Mouse (Mus musculus) mature B cell (primary cell): ENCODE data around the gene Clta.

Experiments
- in situ Hi-C: fragments of 300-500 bp; cut with MboI; formaldehyde crosslinking; loops from 2 replicates; pipeline ENCODE4 v1.14.3; 2019

Clta gene

DNA sequence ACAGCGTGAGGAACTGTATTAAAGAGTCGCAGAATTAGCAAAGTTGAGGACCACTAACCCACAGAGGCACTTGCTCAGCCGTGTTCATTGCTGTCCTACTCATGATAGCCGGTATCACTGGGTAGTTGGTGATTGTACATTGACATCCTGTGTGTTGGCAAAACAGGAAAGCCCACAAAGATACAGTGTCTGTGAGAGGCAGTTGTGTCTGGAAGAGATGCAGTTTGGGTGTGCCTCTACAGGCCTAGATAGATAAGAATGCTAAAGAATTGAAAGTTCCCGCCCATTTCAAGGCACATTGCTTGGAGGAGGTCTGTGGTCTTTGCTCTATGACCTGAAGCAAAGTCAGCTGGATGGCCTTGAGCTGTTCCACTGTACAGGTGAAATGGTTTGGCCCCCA is at the start of gene Clta:
TSS of gene Clta (plus strand) at position 327 of the 400 bp plus-strand sequence.
- in situ Hi-C loops, result no loop called here

DNA sequence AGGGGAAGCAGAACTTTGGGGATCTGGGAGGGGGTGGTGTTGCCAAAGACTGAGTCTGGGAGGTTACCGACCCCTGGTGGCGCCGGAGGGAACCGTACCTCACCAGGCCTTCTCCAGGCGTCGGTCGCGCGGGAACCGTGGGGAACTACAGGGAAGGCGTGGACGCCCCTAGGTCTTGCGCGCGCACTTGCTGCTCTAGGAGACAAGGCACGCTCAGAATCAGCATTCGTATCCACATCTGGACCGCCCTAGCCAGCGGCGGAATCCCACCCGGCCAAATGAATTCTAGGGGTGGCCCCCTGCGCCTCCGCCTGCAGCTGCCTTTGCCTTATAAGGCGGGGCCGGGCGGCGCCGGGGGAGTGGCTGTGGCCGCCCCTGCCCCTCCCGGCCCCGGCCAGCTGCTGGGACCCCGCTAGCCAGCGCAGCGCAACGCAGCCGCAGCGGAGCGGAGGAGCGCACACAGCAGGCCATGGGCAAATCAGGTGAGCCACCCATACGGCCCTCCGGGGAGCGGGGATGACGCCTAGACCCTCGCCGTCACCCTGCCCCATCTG is 46.9 kb upstream of the Clta start, which contains the start of gene Glipr2:
TSS of gene Glipr2 (plus strand) at position 110 of the 554 bp plus-strand sequence.
- in situ Hi-C loops, result no loop called here

DNA sequence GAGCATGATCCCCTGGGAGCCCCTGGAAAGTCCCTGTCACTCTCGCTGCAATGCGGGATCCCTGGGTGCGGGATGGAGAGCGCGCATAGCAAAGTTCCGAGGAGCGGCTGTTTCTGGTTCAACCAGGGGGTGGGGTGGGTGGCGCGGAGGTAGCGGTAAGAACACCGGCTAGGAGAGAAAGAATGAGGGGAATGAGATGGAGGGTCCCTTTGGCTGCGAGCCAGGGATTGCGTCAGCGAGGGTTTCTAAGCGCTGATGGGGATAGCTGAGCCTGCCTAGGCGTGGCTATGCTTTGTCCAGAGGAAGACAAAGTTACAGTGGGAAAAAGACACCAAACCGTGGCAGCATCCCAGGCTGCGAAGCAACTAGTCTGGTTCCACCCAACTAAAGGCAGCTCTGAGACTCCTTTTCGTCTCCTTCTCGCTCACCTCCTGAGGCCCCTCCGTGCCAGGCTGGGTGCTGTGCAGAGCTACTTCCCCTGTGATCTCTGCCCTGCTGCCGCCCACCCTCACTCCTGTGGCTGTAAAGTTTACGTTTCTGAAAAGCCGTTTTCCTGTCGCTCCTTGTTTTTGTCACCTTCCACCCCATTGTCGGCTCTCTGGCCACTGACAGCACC is 46.3 kb upstream of the Clta start:
- in situ Hi-C loops, result no loop called here

DNA sequence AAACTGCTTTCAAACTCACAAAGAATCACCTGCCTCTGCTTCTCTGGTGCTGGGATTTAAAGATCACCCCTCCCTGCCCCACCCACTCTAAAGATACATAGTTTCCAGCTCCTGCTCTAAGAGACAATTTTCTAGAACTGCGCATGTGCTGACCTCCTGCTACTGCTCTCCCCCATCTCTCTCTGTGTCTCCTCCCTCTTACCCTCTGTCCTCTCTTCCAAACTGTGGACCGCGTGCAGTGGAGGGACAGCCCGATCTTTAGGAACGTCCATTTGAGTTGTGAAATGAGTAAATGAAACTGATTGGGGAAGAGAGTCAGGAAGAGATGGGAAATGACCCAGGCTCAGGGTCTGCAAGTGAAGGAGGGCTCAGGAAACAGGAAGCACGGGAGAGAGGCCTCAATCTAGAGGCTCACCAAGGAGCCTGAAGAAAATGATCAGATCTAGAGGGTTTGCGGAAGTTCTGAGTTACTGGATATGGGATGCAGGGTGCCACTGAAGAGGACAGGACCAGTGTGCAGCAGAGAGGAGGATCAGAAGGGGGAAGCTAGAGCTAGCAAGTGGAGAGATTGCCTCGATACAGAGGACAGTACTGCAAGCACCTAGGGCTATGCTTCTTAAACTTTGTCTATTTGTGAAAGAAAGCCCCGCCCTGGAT is 44.6 kb upstream of the Clta start:
- in situ Hi-C loops, result no loop called here

DNA sequence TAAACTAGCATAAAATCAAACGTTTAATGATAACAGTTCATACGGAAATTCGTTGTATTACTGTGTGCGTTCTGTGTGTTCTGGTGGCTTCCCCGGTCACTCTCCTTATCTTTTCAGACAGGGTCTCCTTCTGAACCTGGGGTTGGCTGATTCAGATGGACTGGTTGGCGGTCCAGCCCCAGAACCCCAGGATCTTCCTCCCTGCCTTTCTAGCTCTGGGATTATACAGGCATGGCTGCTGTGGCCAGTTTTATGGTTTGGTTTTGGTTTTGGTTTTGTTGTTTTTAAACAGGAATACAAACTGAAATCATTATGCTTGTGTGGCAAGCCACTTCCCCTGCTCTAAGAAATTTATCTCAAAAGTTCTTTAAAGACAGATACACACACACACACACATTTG is 44.0 kb upstream of the Clta start:
- in situ Hi-C loops, result no loop called here

DNA sequence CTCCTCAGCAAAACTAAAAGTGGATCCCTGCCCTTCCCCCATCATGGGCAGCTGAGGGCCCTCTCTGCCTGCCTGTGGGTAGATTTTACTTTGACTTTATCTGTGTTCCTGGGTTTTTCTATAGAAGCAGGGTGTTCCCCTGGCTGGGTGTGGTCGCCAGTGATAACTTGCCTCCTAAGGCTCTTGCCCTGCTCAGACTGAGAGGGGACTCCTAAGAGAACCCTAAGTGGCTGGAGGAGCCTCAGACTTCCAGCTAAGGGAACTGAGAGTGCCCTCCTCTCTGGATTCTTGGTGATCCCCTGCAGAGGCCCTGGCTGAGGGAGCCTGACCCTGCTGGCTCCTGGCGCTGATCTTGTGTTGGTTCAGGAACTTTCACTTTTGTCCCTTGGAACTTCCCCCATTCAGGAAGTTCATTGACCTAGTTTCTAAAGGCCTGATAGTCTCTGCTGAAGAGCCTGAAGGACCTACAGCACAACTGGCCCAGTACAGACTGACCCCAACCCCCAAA is 39.9 kb upstream of the Clta start:
- in situ Hi-C loops, result no loop called here

DNA sequence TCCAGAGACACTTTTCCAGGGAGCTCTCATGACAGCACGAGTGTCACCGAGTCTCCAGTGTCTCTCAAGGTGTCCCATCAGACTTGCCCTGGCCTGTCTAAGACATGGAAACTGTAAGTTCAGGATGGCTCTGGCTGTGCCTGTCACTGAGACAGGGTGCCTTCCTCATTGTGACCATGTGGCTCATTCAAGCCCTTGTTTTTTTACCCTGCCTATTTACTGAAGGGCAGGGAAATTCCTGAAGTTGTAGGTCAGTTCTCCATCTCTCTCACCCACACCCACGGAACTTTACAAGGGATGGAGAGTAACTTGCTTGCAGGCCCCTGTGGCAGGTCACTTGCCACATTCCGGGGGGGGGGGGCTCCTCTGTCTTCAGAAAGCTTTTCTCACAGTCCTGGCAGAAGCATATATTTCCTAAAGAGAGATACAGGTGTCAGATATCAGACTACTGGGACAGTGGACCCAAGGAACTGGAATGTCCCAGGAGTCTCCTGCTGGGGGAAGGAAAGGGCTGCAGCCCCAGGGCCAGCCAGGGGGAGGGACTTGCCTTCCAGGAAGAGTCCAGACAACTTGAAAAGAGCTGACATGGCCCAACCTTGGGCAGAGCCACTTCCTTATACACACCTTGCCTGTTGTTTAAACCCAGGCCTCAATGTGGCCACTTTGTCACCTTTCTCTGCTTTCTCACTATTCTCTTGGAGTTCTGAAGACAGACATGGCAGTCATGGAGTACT is 39.1 kb upstream of the Clta start:
- in situ Hi-C loops, result no loop called here

DNA sequence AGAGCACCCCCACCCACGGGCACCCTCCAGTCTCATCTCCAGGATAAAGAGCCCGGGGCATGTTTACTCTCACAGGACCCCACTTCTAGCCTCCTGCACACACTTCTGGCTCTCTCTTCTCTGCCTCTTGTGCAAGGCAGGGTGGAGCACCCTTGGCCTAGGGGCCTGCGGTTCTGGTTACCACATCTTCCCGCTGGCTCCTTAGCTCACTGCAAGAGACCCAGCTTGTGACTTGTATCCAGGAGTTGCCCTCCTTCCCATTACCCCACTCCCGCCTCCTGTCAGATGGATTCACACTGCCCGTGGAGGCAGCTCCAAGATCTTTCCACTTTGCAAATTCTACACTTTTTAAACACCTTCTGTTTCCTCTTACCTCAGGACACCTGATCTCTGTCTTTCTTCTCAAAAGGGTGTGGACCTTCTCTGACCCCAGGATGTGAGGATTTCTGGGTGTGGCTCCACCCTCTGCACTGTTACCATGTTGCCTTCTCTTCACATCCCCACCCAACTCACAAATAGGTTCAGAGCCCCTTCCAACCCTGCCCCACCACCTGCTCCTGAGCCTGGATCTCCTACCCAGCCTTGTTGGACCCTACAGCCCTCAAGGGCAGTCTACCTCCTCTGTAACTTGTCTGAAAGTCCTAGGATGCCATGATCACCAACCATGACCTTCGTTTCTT is 38.3 kb upstream of the Clta start:
- in situ Hi-C loops, result no loop called here

DNA sequence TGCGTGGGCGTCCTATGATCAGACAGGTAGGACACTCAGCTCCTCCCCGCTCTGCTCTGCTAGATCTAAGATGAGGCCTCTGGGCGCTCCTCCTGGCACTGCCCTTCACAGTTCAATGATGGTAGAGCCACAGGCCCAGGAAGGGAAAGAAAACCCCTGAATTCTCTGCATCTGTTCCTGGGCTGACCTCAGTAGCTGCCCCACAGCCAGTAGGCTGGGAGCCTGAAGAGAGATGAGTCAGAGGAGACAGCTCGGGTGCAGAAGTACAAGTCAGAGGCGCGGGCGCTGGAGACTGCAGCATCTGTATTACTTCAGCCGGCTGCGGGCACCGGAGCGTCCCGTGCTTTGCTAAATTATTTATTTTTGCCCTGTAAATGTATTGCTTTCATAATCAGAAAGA is 35.6 kb upstream of the Clta start:
- in situ Hi-C loops, result no loop called here

DNA sequence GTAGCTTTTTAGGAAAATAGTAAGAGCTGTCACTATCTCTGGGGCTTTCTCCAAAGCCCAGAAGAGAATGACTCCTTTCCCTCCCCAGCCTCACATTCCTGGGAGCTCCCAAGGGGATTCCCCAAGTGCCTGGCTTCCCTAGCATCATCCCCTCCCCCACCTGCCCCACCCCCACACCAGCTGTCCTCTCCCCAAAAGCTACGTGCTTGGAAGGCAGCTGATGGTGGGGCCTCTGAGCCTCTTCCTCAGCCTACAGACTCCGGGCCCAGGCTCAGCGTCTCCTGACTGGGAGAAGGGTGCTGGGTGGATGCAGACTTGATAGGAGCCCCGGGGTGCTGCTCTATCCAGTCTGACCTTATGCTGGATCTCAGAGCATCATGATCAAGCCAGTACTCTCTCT is 34.9 kb upstream of the Clta start:
- in situ Hi-C loops, result no loop called here

DNA sequence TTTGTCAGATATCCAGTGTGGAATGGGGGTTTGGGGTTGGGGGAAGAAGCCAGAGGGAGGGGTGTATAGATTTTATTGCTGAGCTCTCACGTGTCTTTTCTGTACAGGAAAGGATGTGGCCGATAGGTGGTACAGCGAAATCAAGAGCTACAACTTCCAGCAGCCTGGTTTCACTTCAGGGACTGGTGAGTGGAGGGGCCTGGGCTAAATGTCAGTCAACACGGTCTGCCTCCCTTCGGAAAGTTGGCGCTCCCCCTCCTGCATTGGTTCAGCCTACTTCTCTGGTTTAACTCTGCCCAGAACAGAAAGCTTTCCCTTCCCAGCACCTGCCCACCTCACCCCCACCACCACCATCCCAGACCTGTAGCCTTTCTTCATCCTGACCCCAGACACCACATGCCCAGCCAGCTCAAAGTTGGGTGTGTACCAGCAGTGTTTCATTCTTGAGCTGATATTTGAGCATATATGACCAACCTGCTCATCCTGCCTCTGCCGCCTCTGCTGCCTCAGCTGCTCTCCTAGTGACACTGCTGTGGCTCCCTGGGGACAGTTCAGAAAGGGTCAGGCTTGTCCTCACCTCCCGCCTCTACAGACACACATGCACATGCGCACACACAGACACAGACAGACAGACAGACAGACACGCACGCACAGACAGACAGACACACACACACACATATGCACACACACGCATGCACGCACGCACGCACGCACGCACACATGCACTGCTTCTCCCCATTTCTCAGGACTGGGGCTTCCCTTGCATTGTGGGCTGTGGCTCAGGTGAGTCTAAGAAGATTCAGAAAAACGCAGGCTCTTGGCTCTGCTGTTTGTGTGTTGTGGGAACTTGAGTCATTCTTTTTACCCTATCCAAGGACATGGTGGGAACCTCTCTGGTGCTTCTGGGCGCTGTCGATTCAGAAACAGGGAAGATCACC is 33.6 kb upstream of the Clta start:
- in situ Hi-C loops, result no loop called here

DNA sequence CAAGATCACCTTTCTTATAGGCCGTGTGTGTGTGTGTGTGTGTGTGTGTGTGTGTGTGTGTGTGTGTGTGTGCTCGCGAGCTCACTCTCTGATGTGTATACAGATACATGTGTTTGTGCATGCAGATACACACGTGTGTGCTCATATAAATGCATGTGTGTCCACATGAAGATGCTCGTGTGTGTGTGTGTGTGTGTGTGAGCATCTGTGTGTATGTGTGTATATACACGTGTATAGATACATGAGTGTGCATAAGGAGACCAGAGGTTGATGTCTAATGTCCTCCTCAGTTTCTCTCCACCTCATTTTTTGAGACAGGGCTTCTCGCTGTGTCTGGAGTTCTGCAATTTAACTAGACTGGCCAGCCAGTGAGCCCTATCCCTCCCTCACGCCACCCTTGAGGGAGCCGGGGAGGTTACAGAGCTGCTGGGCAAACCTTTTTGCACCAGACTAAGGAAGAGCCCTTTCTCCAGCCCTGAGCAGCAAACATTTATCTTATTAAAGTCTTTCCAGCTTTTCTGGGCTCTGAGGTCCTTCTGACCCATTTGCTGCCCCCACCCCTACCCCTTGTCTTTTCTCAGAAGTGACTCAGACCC is 32.6 kb upstream of the Clta start:
- in situ Hi-C loops, result no loop called here

DNA sequence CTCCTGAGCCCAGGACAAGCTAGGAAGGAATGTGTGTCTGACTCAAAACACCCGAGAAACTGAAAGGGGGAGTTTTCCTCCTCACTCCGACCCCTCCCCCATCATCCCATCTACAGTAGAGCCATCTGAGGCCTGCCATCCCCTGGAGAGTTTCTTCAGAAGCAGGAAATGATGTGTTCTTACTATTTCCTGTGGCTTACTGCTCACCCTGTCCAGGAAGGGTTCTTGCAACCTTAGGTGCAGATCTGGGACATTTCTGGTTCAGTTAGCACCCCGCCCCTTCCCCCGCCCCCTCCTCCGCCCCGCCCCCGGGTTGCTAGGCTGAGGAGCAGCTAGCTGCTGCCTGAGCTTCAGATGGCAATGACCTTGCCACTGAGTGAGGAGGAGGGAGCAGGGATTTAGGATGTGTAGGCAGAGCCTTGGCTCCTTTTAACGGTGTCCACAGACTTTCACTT is 32.1 kb upstream of the Clta start:
- in situ Hi-C loops, result no loop called here

DNA sequence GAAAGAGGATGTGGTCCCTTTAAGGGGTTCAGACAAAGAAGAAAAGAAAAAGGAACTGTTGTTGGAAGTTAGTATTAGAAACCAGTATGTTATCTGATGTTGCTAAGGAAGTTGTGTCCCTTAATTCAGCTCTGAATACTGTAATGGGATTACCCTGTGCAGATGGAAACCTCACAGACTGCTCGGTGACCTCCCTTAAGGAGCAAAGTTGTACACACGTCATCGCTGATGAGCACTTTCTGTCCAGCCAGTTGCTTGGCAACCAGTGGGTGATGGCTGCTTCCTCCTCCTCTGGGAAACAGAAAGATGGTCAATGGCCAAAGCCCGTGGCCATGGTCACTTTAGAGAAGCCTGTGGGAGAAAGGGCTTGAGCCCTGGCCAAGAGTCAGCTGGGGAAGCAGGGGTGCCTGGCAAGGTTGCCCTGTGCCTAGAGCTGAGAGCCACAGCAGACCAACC is 30.7 kb upstream of the Clta start:
- in situ Hi-C loops, result no loop called here

DNA sequence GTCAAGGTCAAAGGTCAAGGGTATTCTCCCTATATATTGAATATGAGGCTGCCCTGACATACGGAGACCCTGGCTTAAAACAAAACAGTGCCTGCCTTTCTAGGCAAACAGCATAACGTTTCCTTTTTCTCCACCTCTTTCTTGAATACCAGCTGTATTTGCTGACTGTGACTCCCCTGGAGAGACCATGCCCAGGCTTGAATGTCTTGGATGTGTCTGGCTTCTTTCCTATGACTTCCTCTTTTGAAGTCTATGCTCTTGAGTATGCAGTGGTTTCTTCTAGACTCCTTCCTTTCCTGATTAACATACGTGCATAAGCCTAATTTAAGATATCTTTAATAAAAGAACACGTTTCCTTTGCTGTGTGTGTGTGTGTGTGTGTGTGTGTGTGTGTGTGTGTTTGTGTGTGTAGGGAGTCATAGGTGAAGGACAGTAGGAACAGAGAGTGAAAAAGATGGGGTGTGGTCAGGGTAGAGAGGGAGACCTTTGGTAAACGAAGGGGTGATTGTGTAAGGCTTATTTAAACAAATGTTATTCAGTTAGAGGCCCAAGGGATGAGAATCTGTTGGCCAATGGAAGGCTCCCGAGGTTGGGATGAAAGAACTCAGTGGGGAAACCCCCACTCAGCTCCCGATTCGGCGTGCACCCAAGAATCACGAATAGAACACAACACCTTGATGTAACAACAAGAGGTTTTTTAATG is 29.2 kb upstream of the Clta start:
- in situ Hi-C loops, result no loop called here

DNA sequence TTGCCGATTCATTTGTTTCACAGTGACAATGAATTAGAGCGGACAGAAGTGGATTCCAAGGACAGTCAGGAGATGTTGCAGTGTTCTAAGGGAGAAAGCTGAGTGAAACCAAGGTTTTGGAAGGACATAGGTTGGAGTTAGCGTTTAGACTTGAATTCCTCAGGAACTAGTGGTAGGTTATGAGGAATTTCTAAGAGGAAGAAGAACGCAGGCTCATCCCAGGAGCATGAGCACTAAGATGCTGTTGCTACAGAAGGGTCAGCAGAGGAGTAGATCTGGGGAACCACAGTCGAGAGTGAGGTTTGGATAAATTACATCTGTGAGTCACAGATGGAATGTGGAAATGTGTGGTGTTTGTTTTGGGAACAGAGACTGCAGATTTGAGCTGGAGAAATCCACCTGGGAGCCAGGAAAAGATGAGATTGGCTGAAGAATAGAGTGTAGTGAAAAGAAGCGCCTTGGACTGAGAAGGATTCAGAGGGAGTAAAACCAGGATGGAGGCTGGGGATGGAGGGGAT is 28.0 kb upstream of the Clta start:
- in situ Hi-C loops, result no loop called here

DNA sequence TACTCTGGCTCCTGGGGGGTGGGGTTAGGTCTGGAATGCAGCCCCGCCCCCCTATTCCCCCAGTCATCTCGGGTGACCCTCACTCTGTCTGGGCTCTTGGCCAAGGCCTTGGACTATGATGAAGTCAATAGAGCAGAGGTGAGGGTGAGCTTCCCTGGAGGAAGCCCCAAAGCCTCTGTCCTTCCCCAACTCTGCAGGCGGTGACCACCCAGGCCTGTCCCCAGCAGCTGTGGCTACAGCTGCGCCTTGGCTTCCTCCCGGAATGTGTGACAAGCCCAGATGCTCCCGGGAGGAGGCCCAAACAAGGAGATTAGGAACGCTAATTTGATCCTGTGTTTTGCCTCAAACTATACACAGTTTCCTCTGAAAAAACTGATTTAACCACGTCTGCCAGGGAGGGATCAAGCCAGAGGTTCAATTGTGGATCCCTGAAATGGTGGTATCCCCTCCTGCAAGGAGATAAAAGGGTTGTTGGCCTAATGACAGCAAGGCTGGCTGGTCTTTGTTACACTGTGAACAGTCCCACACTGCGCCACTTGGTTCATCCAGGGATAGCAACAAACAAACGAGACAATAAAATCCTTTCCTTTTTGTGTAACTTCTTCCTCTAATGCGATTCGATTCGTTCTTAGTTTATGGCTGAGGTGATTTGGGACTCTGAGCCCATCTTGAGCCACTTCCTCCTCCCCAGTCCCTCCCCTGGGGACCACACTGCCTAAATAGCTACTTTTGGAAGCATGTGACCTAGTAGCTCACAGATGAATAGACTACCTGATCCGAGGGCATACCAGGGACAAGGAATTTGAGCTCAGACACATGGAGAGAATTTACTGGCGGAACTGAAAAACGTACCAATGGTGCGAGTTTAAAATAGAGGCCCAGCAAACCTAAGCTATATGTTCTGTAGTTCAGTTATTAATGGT is 25.5 kb upstream of the Clta start:
- in situ Hi-C loops, result no loop called here

DNA sequence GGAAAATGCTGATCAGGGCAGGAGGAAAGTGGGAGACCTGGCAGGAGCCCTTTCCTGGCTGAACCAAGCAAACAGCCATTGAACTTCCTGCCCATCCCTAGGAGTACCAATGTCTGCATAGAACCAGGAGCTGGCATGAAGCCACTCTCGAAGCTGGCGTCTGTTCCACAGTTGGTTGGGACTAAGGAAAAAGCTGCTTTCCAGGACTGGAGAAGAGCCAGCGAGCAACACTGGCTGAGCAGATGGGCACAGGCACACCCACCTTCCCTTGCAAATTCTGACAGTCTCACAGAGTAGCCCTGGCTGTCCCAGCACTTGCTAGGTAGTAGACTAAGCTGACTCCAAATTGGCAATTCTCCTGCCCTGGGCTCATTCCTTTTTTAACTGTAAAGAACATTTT is 24.5 kb upstream of the Clta start:
- in situ Hi-C loops, result loop anchor here (5.0 kb wide), 1 partner anchor 57 kb away; no protein-coding TSS in a partner anchor
